Mouse (Mus musculus) lung, postnatal 10 days (tissue): ENCODE results near the gene Psmb9.

Source experiments
- DNase-seq: peaks from one replicate; pipeline ENCODE4 v3.0.0; 2021

Psmb9 gene

GRCm38 (mm10) chr17:34135297-34136224 lies 52.0 kb downstream of the Psmb9 start:
- DNase-seq = peak; percentile 99

GRCm38 (mm10) chr17:34134451-34134850 lies 53.1 kb downstream of the Psmb9 start:
- DNase-seq = no peak

- peak; percentile 67 for DNase-seq
Measured at GRCm38 (mm10) chr17:34133289-34133688, 54.3 kb downstream of the Psmb9 start.
